Mouse (Mus musculus): ENCODE measurements at regions not wholly inside any gene's neighbourhood (a gene's known extent, or its start where the extent isn't known, plus 50 kb on each side); places are given as distances from the start of the nearest gene placed in this dataset.

DNA sequence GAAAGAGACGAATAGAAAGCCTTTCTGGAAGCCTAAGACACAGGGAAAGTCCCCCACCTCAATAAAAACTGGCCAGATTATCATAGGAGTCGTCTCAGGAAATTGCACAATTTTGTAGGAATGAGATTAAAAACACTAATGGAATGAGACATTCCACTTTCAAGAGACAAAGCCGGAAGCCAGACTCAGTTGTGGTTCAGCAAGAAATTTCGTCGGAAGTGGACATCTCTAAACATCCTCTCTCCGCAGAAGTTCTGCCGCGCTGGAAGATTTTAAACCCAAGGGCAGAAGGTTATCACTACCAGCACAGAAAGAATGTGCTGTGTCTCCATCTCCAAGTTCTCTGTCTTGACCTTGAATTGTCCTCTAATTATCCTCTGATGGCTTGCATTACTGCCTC, 63.5 kb upstream of the Lnx1 start:
- DNase-seq (ENCODE audit: low read depth): no peak
- TF ChIP-seq CTCF (IDR thresholded peaks at IDR 0.05; ENCODE audit: borderline replicate concordance, extremely low read depth, insufficient read depth, insufficient read length): no peak
- no peak for TF ChIP-seq POLR2A (IDR thresholded peaks at IDR 0.05; ENCODE audit: borderline replicate concordance, extremely low read depth, insufficient read depth, insufficient read length, poor library complexity, severe bottlenecking)

DNA sequence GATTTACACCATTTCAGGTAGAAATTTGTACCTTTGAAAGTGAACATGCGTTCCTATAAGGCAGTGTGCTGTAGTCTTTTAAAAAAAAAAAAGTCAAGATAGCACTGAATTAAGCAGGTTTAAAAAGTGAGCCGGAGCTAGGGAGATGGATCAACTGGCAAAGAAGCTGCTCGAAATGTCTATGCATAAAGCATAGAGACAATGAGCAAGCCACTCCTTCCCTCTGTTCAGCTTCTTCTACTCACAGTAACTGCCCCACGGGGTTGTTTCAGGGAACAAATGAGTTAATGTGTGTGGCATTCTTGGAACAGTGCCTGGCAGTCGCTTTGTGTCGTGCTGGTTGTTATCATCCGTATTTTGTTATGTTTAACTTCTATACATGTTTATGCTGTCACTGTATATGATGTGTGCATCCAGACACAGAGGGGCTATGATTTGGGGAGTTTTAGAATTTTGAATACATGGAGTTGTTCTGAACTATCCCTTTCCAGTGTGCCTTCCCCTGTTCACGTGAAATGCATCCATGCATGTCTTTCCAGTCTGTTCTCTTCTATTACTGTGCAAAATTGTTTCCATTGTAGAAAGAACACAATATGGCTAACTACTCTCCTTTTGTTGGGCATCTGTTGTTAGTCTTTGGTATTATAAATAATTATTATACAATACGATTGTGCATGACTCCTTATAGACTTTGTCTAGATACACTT, 62.5 kb upstream of the Lnx1 start:
- TF ChIP-seq CTCF (IDR thresholded peaks at IDR 0.05; ENCODE audit: borderline replicate concordance, extremely low read depth, insufficient read depth, insufficient read length) (no peak), POLR2A (IDR thresholded peaks at IDR 0.05; ENCODE audit: borderline replicate concordance, extremely low read depth, insufficient read depth, insufficient read length, poor library complexity, severe bottlenecking) (no peak)
- DNase-seq (ENCODE audit: low read depth): peak; percentile 64

GRCm38 (mm10) chr5:74757557-74757956, 54.8 kb upstream of the Lnx1 start:
- TF ChIP-seq CTCF (IDR thresholded peaks at IDR 0.05; ENCODE audit: borderline replicate concordance, extremely low read depth, insufficient read depth, insufficient read length): no peak
- TF ChIP-seq POLR2A (IDR thresholded peaks at IDR 0.05; ENCODE audit: borderline replicate concordance, extremely low read depth, insufficient read depth, insufficient read length, poor library complexity, severe bottlenecking): no peak
- no peak for DNase-seq (ENCODE audit: low read depth)

GRCm38 (mm10) chr5:74752961-74753360, 50.2 kb upstream of the Lnx1 start:
- TF ChIP-seq CTCF (IDR thresholded peaks at IDR 0.05; ENCODE audit: borderline replicate concordance, extremely low read depth, insufficient read depth, insufficient read length) (no peak), POLR2A (IDR thresholded peaks at IDR 0.05; ENCODE audit: borderline replicate concordance, extremely low read depth, insufficient read depth, insufficient read length, poor library complexity, severe bottlenecking) (no peak)
- no peak for DNase-seq (ENCODE audit: low read depth)
